Mouse (Mus musculus): ENCODE measurements around the gene Iqcd. TPM values are rescaled to one million over a fixed set of nuclear protein-coding genes. Genes with fewer than 3 reads are reported as not detected.

Gene Iqcd
- total RNA-seq, 2 experiments from 2014 or later, result 1.00 to 1.2 TPM

GRCm38 (mm10) chr5:120631128-120631527, 42.3 kb downstream of the Iqcd start:
- no peak for TF ChIP-seq CTCF (conservative IDR thresholded peaks at IDR 0.05)
- Histone ChIP-seq H3K4me3 (no peak overlapping the region; the same call in 1 of the 2 replicates), H3K27ac (no peak overlapping the region)
- no peak for DNase-seq (ENCODE audit: low spot score in 2 of 2)

GRCm38 (mm10) chr5:120631892-120632291, 43.1 kb downstream of the Iqcd start:
- DNase-seq (ENCODE audit: low spot score in 2 of 2), result no peak
- Histone ChIP-seq H3K27ac (no peak overlapping the region), H3K4me3 (no peak overlapping the region)
- TF ChIP-seq CTCF (conservative IDR thresholded peaks at IDR 0.05), result peak; percentile 50

GRCm38 (mm10) chr5:120634131-120634530, 45.3 kb downstream of the Iqcd start, which contains the start of gene Cfap73:
Cfap73 (minus strand) TSS chr5:120634235.
- DNase-seq (ENCODE audit: low spot score in 2 of 2), result no peak
- no peak within 1 kb of the TSS for H3K27ac ChIP-seq
- no peak for TF ChIP-seq CTCF (conservative IDR thresholded peaks at IDR 0.05)
- H3K4me3 ChIP-seq, result no peak within 1 kb of the TSS

- TF ChIP-seq CTCF (conservative IDR thresholded peaks at IDR 0.05), result no peak
- Histone ChIP-seq H3K4me3 (no peak overlapping the region), H3K27ac (no peak overlapping the region)
- no peak for DNase-seq (ENCODE audit: low spot score in 2 of 2)
Observed at GRCm38 (mm10) chr5:120634860-120635259, 46.0 kb downstream of the Iqcd start.

- Histone ChIP-seq H3K27ac (no peak overlapping the region), H3K4me3 (no peak overlapping the region)
- no peak for TF ChIP-seq CTCF (conservative IDR thresholded peaks at IDR 0.05)
- DNase-seq (ENCODE audit: low spot score in 2 of 2), result no peak
Observed at GRCm38 (mm10) chr5:120635633-120636032, 46.8 kb downstream of the Iqcd start.

GRCm38 (mm10) chr5:120640094-120640493, 51.3 kb downstream of the Iqcd start:
- no peak for DNase-seq (ENCODE audit: low spot score in 2 of 2)
- Histone ChIP-seq H3K4me3 (no peak overlapping the region), H3K27ac (peak overlapping the region; percentile 77)
- no peak for TF ChIP-seq CTCF (conservative IDR thresholded peaks at IDR 0.05)

GRCm38 (mm10) chr5:120643365-120644085, 54.7 kb downstream of the Iqcd start:
- H3K4me3 ChIP-seq, result no peak overlapping the region
- no peak for TF ChIP-seq CTCF (conservative IDR thresholded peaks at IDR 0.05)
- no peak for DNase-seq (ENCODE audit: low spot score in 2 of 2)
- H3K27ac ChIP-seq, result no peak overlapping the region

- no peak for TF ChIP-seq CTCF (conservative IDR thresholded peaks at IDR 0.05)
- no peak for DNase-seq (ENCODE audit: low spot score in 2 of 2)
- no peak overlapping the region for H3K27ac ChIP-seq
- H3K4me3 ChIP-seq, result no peak overlapping the region
Observed at GRCm38 (mm10) chr5:120644227-120644626, 55.4 kb downstream of the Iqcd start.

- Histone ChIP-seq H3K27ac (no peak overlapping the region), H3K4me3 (no peak overlapping the region)
- no peak for TF ChIP-seq CTCF (conservative IDR thresholded peaks at IDR 0.05)
- DNase-seq (ENCODE audit: low spot score in 2 of 2), result no peak
Observed at GRCm38 (mm10) chr5:120645851-120646250, 57.0 kb downstream of the Iqcd start.

GRCm38 (mm10) chr5:120647361-120647760, 58.5 kb downstream of the Iqcd start:
- DNase-seq (ENCODE audit: low spot score in 2 of 2), result no peak
- no peak overlapping the region; the same call in 1 of the 2 replicates for H3K27ac ChIP-seq
- no peak overlapping the region for H3K4me3 ChIP-seq
- TF ChIP-seq CTCF (conservative IDR thresholded peaks at IDR 0.05), result no peak

- no peak for DNase-seq (ENCODE audit: low spot score in 2 of 2)
- peak; percentile 50 for TF ChIP-seq CTCF (conservative IDR thresholded peaks at IDR 0.05)
- peak overlapping the region; percentile 71 for H3K4me3 ChIP-seq
Observed at GRCm38 (mm10) chr5:120647814-120648491, 59.1 kb downstream of the Iqcd start.

GRCm38 (mm10) chr5:120648569-120649373, 60.0 kb downstream of the Iqcd start, which contains the start of gene Rasal1:
Rasal1 (plus strand) TSS chr5:120648812.
- H3K27ac ChIP-seq, result peak within 1 kb of the TSS; percentile 86
- DNase-seq (ENCODE audit: low spot score in 2 of 2), result peak; percentile 81 to 90
- peak within 1 kb of the TSS; percentile 71 for H3K4me3 ChIP-seq
- TF ChIP-seq CTCF (conservative IDR thresholded peaks at IDR 0.05), result peak; percentile 73

More at GRCm38 (mm10) chr5:120647814-120648491, 59.1 kb downstream of the Iqcd start:
- peak overlapping the region; percentile 86 for H3K27ac ChIP-seq
